Mouse (Mus musculus) lung, postnatal 0 days (tissue): ENCODE measurements at regions not wholly inside any gene's neighbourhood (a gene's known extent, or its start where the extent isn't known, plus 50 kb on each side); places are given as distances from the start of the nearest gene placed in this dataset.

Experiments
- CTCF ChIP-seq: IDR thresholded peaks from 2 replicates; pipeline ENCODE4 v1.5.1; 2016; ENCODE audit warnings: antibody characterized with exemption, mild to moderate bottlenecking
- EP300 ChIP-seq: IDR thresholded peaks from 2 replicates; pipeline ENCODE4 v1.6.1; 2016; ENCODE audit warnings: antibody characterized with exemption, mild to moderate bottlenecking, control low read depth

GRCm38 (mm10) chr8:6207617-6208349 is 1102.6 kb upstream of the Slc10a2 start:
- TF ChIP-seq CTCF (no peak), EP300 (no peak)
